Mouse (Mus musculus) gastrocnemius, postnatal 14 days (tissue): ENCODE measurements around the gene Sycn. TPM values are rescaled to one million over a fixed set of nuclear protein-coding genes. Genes with fewer than 3 reads are reported as not detected.

Experiments
- DNase-seq: peaks from one replicate; pipeline ENCODE4 v3.0.0; 2021; ENCODE audit warnings: mixed read lengths
- intact Hi-C: fragments of 180-260 bp; cut with DNase I; formaldehyde crosslinking; loops from one replicate; pipeline ENCODE4 v1.15.1; 2025; ENCODE audit warnings: low total_unique reads
- microRNA-seq, 2 experiments: library from miRNA; unstranded; fragments of <30 nt; microRNA quantifications; one replicate each; pipeline ENCODE4 v1.2.0; 2021
- total RNA-seq, 2 experiments: library from RNA; stranded (reverse); gene quantifications; 2 replicates each; pipeline ENCODE4 v1.2.3; 2021

Sycn gene
- total RNA-seq, 2 experiments from 2014 or later: not detected

GRCm38 (mm10) chr7:28579826-28580225 lies 39.1 kb downstream of the Sycn start:
- intact Hi-C loops: loop anchor here (2.0 kb wide), 1 partner anchor 59 kb away; no protein-coding TSS in a partner anchor
- no peak for DNase-seq

- no peak for DNase-seq
- intact Hi-C loops: no loop called here
Measured at GRCm38 (mm10) chr7:28581721-28582120, 41.0 kb downstream of the Sycn start.

GRCm38 (mm10) chr7:28582841-28583240 lies 42.2 kb downstream of the Sycn start:
- DNase-seq: no peak
- intact Hi-C loops: no loop called here

GRCm38 (mm10) chr7:28583570-28584344 lies 43.1 kb downstream of the Sycn start:
- DNase-seq: no peak
- intact Hi-C loops: no loop called here

GRCm38 (mm10) chr7:28584468-28584867 lies 43.8 kb downstream of the Sycn start:
- no peak for DNase-seq
- intact Hi-C loops: no loop called here

GRCm38 (mm10) chr7:28585001-28585400 lies 44.3 kb downstream of the Sycn start:
- intact Hi-C loops: no loop called here
- no peak for DNase-seq

- intact Hi-C loops: no loop called here
Measured at GRCm38 (mm10) chr7:28586663-28587411, 46.2 kb downstream of the Sycn start.

GRCm38 (mm10) chr7:28587644-28588043 lies 47.0 kb downstream of the Sycn start:
- intact Hi-C loops: no loop called here
- no peak for DNase-seq

More at GRCm38 (mm10) chr7:28586663-28587411, 46.2 kb downstream of the Sycn start:
- no peak for DNase-seq

Small RNA genes lying within 50 kb of the gene (microRNA-seq; reads per million reads assigned to microRNA genes)
- gene Mir7049: 0 reads per million in 2 experiments

Other genes starting within 250 kb of the Sycn start
- not detected for gene Selenov, start 249.7 kb upstream of the Sycn start, total RNA-seq
- not detected for gene Dll3, start 238.6 kb upstream of the Sycn start, total RNA-seq
- 10 to 100 TPM; 38.2 to 39.4 TPM for gene Timm50, start 228.8 kb upstream of the Sycn start, total RNA-seq
- gene Supt5, start 202.1 kb upstream of the Sycn start, total RNA-seq: 10 to 100 TPM; 60.0 to 60.1 TPM
- gene Rps16, start 190.2 kb upstream of the Sycn start, total RNA-seq: 100 to 1,000 TPM; 522 to 620 TPM
- 10 to 100 TPM; 15.0 to 15.7 TPM for gene Plekhg2, start 168.3 kb upstream of the Sycn start, total RNA-seq
- 10 to 100 TPM in 1 of 2 experiments, 1 to 10 TPM in 1; 5.9 to 11.6 TPM for gene Zfp36, start 160.6 kb upstream of the Sycn start, total RNA-seq
- gene Med29, start 148.2 kb upstream of the Sycn start, total RNA-seq: 10 to 100 TPM; 20.7 to 20.9 TPM
- 10 to 100 TPM; 32.9 to 34.8 TPM for gene Paf1, start 147.9 kb upstream of the Sycn start, total RNA-seq
- 1 to 10 TPM; 5.3 to 5.9 TPM for gene Gmfg, start 103.4 kb upstream of the Sycn start, total RNA-seq
- 1 to 10 TPM; 1.2 to 1.4 TPM for gene Lrfn1, start 88.9 kb upstream of the Sycn start, total RNA-seq
- gene Ifnl2, start 30.4 kb upstream of the Sycn start, total RNA-seq: not detected
- not detected for gene Ifnl3, start 18.0 kb upstream of the Sycn start, total RNA-seq
- not detected for gene Nccrp1, start 6.4 kb downstream of the Sycn start, total RNA-seq
- 10 to 100 TPM; 15.7 to 18.5 TPM for gene Samd4b, start 57.3 kb downstream of the Sycn start, total RNA-seq
- 1 to 10 TPM; 2.9 to 4.6 TPM for gene Pak4, start 57.3 kb downstream of the Sycn start, total RNA-seq
- gene Acp7, start 90.4 kb downstream of the Sycn start, total RNA-seq: not detected
- 1 to 10 TPM in 1 of 2 experiments, under 1 TPM in 1; 0.82 to 1.4 TPM for gene Fbxo27, start 152.0 kb downstream of the Sycn start, total RNA-seq
- 1 to 10 TPM; 5.6 to 7.3 TPM for gene Fbxo17, start 175.9 kb downstream of the Sycn start, total RNA-seq
- gene Mrps12, start 200.9 kb downstream of the Sycn start, total RNA-seq: 10 to 100 TPM; 43.7 to 48.0 TPM
- gene Sars2, start 201.1 kb downstream of the Sycn start, total RNA-seq: 10 to 100 TPM; 19.0 TPM
- gene Ccer2, start 215.3 kb downstream of the Sycn start, total RNA-seq: not detected
- gene Sirt2, start 225.8 kb downstream of the Sycn start, total RNA-seq: 10 to 100 TPM; 77.2 to 77.5 TPM
- 10 to 100 TPM; 21.2 to 21.3 TPM for gene Nfkbib, start 226.6 kb downstream of the Sycn start, total RNA-seq
- 1 to 10 TPM in 1 of 2 experiments, under 1 TPM in 1; 0.80 to 1.3 TPM for gene Rinl, start 248.1 kb downstream of the Sycn start, total RNA-seq